Mouse (Mus musculus) CH12F3 (cell line): ENCODE measurements around the gene Ticrr.

Experiments used
- in situ Hi-C: fragments of 300-500 bp; cut with MboI; formaldehyde crosslinking; loops from 2 replicates; pipeline ENCODE4 v1.14.3; 2020; ENCODE audit warnings: low sequenced_read_pairs

Ticrr gene

DNA sequence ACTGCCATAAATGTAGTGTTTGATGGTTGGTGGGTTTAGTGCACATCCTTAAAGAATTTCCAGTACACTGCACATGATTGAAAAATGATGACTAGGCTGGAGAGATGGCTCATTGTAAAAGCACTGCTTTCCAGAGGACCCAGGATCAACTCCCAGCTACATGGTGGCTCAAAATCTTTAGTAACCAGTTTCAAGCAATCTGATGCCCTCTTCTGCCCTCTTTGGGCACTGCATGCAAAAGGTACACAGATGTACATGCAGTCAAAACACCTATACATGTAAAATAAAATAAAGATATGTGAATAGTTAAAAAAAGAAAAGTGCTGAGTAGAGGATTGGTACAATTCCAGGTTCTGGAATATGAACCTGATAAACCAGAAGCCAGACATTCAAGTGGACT, 19.2 kb downstream of the Ticrr start:
- in situ Hi-C loops, result no loop called here

DNA sequence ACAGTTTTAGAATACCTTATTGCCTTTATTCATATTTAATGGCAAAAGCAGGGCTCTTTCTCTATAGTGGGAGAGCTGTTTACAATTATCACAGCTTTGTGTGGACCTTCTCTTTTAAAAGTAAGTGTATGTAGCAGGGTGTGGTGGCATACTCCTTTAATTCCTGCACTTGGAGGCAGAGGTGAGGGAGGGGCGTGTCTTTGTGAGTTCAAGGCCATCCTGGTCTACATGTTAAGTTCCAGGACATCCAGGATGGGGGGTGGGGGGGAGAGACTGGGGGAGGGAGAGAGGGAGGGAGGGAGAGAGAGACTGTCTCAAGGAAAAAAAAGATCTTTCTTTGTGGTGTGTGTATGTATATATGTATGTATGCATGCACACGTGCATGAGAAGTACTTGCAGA, 20.2 kb downstream of the Ticrr start:
- in situ Hi-C loops, result no loop called here

DNA sequence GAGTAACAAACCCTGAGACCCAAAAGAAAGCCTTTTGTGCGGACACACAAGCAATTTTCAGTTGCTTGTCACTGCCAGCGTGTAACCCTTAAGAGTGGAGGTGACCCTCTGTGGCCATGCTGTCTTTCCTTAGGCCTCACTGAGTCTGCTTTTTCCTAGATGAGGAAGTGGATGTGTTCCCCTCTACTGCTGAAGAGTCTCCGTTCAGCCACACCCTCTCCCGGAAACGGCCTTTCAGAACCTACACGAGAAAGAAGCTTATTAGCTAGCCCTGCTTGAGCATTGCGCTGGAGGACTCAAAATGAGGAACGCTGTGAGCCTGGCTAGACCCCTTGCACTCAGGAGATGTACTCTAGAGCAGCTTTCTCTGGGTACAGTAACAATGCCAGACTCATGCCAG, 36.5 kb downstream of the Ticrr start:
- in situ Hi-C loops, result no loop called here

GRCm38 (mm10) chr7:79702755-79703154, 42.8 kb downstream of the Ticrr start:
- in situ Hi-C loops, result no loop called here

- in situ Hi-C loops, result no loop called here
These were observed 45.2 kb downstream of the Ticrr start for GRCm38 (mm10) chr7:79705210-79705609.

GRCm38 (mm10) chr7:79710130-79710607, 50.2 kb downstream of the Ticrr start:
- in situ Hi-C loops, result no loop called here

- in situ Hi-C loops, result no loop called here
These were observed 50.8 kb downstream of the Ticrr start for GRCm38 (mm10) chr7:79710831-79711230.

DNA sequence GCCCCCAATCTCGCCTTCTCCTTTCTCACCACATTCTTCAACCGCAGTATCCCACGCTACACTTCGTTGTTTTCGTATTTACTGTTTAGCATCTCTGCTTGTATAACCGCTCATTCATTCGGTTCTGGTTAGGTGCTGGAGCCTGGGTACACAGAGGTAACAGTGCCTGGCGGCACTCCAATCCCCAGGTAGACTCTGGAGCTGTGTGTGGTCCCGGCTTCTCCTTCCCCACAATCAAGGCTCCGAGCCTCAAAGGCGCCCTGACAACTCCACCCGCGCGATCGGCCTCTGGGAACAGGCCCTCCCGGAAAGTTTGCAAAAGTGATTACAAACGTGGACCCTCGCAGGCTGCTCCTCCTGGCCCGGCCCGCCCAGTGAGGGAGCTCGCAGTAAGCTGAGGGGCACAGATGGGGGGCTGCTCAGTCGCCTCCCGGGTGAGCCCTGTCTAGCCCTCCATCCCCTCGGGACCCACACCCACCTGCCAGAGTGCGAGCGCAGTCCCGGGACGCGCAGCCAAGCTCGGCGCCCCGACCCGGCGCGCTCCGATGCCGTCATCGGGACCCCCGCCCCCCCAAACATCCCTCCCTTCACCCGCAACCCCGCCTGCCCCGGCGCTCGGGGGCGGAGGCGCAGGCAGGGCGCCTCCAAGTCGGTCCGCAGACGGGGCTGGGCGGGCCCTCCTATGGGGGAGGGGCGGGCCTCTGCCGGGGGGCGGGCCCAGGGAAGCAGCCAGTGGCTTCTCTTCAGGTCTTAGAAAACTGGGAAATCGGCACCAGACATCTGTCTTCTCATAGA, 55.4 kb downstream of the Ticrr start, which contains the start of gene Kif7:
Gene Kif7 (minus strand): TSS at position 534 of the 795 bp plus-strand sequence.
- in situ Hi-C loops, result no loop called here

DNA sequence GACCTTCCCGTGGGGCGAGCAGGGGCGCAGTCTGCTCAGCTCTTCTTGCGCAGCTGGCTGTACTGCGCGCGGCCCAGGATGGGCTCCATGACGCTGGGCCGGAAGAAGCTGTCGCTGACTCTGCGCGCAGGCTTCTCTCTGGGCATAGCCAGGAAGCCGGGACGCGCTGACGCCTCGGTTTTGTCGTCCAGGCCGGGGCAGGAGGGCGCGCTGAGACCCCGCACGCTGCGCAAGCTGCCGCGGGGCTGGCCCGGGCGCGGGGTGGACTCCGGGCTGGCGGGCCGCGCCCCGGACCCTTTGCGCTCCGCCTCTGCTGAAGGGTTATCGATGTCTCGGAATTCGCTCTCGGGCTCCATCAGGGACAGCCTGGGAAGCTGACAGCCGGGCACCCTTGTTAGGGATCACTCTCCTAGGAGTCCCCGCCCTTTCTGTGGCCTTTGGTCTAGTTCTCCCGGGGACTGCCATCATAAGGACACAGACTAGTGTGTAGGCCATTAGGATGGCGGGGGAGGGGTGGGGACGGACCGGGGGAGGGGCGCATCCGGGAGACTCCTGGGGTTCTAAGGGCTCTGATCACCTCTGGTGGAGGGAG, 61.5 kb downstream of the Ticrr start:
- in situ Hi-C loops, result no loop called here

- in situ Hi-C loops, result no loop called here
These were observed 67.1 kb downstream of the Ticrr start for GRCm38 (mm10) chr7:79727091-79727490.

GRCm38 (mm10) chr7:79728219-79728618, 68.2 kb downstream of the Ticrr start:
- in situ Hi-C loops, result no loop called here

- in situ Hi-C loops, result no loop called here
These were observed 69.2 kb downstream of the Ticrr start for GRCm38 (mm10) chr7:79729169-79729568.

- in situ Hi-C loops, result no loop called here
These were observed 69.9 kb downstream of the Ticrr start for GRCm38 (mm10) chr7:79729743-79730370.

DNA sequence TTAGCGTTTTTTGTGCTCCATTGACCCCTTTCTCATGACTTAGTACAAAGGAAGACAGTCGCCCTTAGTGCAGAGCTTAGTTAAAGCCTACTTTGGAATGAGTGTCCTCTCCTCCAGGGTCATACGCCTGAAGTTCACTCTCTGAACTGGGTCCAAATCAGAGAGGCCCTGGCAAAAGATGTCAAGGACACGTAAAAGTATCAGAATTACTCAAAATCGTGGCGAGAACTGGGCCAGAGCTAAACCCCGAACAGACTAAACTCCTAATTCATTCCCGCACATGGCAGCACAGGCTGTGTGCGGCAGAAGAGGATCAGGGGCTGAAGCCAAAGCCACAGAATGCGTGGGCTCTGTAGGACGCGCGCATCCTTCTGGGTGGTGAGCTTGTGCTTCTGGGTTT, 71.4 kb downstream of the Ticrr start:
- in situ Hi-C loops, result no loop called here

DNA sequence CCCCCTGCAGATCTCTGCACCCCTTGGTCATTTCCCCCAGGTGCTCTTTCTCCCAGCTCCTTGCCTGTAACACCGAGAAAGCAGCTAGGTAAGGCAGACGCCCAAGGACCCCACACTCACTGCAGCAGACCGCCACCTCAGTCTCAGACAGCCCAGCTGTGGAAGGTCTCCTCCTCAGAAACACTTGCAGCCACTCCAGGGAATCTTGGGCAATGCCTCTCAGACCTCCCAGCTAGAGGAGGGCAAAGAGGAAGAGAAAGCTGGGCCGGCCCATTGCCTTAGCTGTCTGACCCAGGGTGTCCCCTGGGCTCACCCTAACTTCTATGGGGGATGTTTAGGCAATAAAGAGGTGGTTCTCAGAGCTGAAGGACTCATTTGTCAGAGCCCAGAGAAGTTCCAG, 72.6 kb downstream of the Ticrr start, which contains the start of gene Plin1:
Gene Plin1 (minus strand): TSS at position 282 of the 400 bp plus-strand sequence.
- in situ Hi-C loops, result no loop called here

- in situ Hi-C loops, result no loop called here
These were observed 74.6 kb downstream of the Ticrr start for GRCm38 (mm10) chr7:79734563-79734962.

GRCm38 (mm10) chr7:79736511-79736910, 76.5 kb downstream of the Ticrr start:
- in situ Hi-C loops, result no loop called here

- in situ Hi-C loops, result no loop called here
These were observed 78.9 kb downstream of the Ticrr start for GRCm38 (mm10) chr7:79738913-79739312.

GRCm38 (mm10) chr7:79740279-79740678, 80.3 kb downstream of the Ticrr start:
- in situ Hi-C loops, result no loop called here

DNA sequence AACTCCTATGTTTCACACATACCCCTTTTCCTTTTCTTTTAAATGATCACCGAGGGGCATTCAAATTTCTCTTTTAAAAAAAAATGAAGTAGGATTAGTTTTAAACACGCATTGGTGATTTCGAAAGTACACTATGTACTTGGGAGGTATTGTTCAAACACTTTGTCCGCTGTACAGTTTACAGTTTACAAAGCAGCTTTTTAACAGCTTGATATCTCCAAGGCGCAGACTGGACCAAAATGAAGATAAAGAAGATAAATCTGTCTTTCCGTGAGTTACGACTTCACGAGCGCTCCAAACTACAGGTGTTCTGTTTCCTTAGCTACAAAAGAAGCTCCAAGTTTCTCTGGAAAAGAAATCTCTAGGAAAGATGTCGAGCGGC, 82.3 kb downstream of the Ticrr start:
- in situ Hi-C loops, result no loop called here

GRCm38 (mm10) chr7:79742659-79743536, 82.9 kb downstream of the Ticrr start, which contains the start of the genes Pex11a and Wdr93:
Gene Pex11a, minus strand, starts transcription at chr7:79743131.
Gene Wdr93, plus strand, starts transcription at chr7:79743163.
- in situ Hi-C loops, result no loop called here
